Mouse (Mus musculus) embryonic fibroblast, embryonic 13.5 days (primary cell): ENCODE measurements at regions not wholly inside any gene's neighbourhood (a gene's known extent, or its start where the extent isn't known, plus 50 kb on each side); places are given as distances from the start of the nearest gene placed in this dataset.

Source experiments
- H3K27ac ChIP-seq: 2 replicates; pipeline ENCODE4 v1.5.1; 2012; ENCODE audit warnings: low read length, control low read depth, inconsistent platforms; ENCODE audit not compliant: insufficient read depth
- H3K4me1 ChIP-seq: 2 replicates; pipeline ENCODE4 v1.6.1; 2011; ENCODE audit warnings: low read length; ENCODE audit not compliant: control insufficient read depth, insufficient read depth
- H3K4me3 ChIP-seq: 2 replicates; pipeline ENCODE4 v1.5.1; 2011; ENCODE audit warnings: mild to moderate bottlenecking, control low read depth, low read length; ENCODE audit not compliant: insufficient read depth
- CTCF ChIP-seq: IDR thresholded peaks from 2 replicates; pipeline ENCODE4 v1.5.1; 2011; ENCODE audit warnings: mild to moderate bottlenecking, control low read depth, low read length, moderate library complexity, borderline replicate concordance; ENCODE audit not compliant: insufficient read depth
- POLR2A ChIP-seq: IDR thresholded peaks from 2 replicates; pipeline ENCODE4 v1.6.1; 2011; ENCODE audit warnings: low read depth, mild to moderate bottlenecking, control low read depth, low read length, moderate library complexity

- TF ChIP-seq POLR2A (no peak), CTCF (no peak)
- H3K27ac ChIP-seq = no peak overlapping the region
- H3K4me3 ChIP-seq = no peak overlapping the region
- H3K4me1 ChIP-seq = no peaks in the 10 kb centered on the region
These were observed 101.3 kb upstream of the Zfand5 start for GRCm38 (mm10) chr19:21170785-21171184.

GRCm38 (mm10) chr19:21166939-21167338, 105.1 kb upstream of the Zfand5 start:
- TF ChIP-seq POLR2A (no peak), CTCF (no peak)
- no peak overlapping the region for H3K4me3 ChIP-seq
- H3K27ac ChIP-seq = no peak overlapping the region
- H3K4me1 ChIP-seq = no peaks in the 10 kb centered on the region

GRCm38 (mm10) chr19:21166465-21166860, 105.6 kb upstream of the Zfand5 start:
- Histone ChIP-seq H3K27ac (no peak overlapping the region), H3K4me3 (no peak overlapping the region), H3K4me1 (no peaks in the 10 kb centered on the region)
- no peak for TF ChIP-seq POLR2A
- TF ChIP-seq CTCF = no peak

- no peaks in the 10 kb centered on the region for H3K4me1 ChIP-seq
- H3K4me3 ChIP-seq = no peak overlapping the region
- no peak for TF ChIP-seq CTCF
- no peak for TF ChIP-seq POLR2A
- no peak overlapping the region for H3K27ac ChIP-seq
These were observed 106.2 kb upstream of the Zfand5 start for GRCm38 (mm10) chr19:21165763-21166464.

GRCm38 (mm10) chr19:21163978-21164377, 108.1 kb upstream of the Zfand5 start:
- H3K27ac ChIP-seq = no peak overlapping the region
- no peaks in the 10 kb centered on the region for H3K4me1 ChIP-seq
- TF ChIP-seq CTCF (no peak), POLR2A (no peak)
- no peak overlapping the region for H3K4me3 ChIP-seq

GRCm38 (mm10) chr19:21160946-21161345, 111.1 kb upstream of the Zfand5 start:
- no peaks in the 10 kb centered on the region for H3K4me1 ChIP-seq
- H3K4me3 ChIP-seq = no peak overlapping the region
- TF ChIP-seq POLR2A (no peak), CTCF (no peak)
- no peak overlapping the region for H3K27ac ChIP-seq

GRCm38 (mm10) chr19:21159189-21160137, 112.6 kb upstream of the Zfand5 start:
- TF ChIP-seq POLR2A (no peak), CTCF (no peak)
- Histone ChIP-seq H3K27ac (no peak overlapping the region), H3K4me1 (no peaks in the 10 kb centered on the region), H3K4me3 (no peak overlapping the region)

- Histone ChIP-seq H3K27ac (no peak overlapping the region), H3K4me3 (no peak overlapping the region), H3K4me1 (no peaks in the 10 kb centered on the region)
- TF ChIP-seq CTCF (no peak), POLR2A (no peak)
These were observed 117.9 kb upstream of the Zfand5 start for GRCm38 (mm10) chr19:21154162-21154561.

- no peak overlapping the region for H3K4me3 ChIP-seq
- H3K4me1 ChIP-seq = no peaks in the 10 kb centered on the region
- TF ChIP-seq POLR2A = no peak
- H3K27ac ChIP-seq = no peak overlapping the region
These were observed 120.1 kb upstream of the Zfand5 start for GRCm38 (mm10) chr19:21152027-21152426.

GRCm38 (mm10) chr19:21150849-21151248, 121.2 kb upstream of the Zfand5 start:
- H3K4me3 ChIP-seq = no peak overlapping the region
- no peak for TF ChIP-seq POLR2A
- no peak for TF ChIP-seq CTCF
- no peak overlapping the region for H3K27ac ChIP-seq
- H3K4me1 ChIP-seq = no peaks in the 10 kb centered on the region
